Mouse (Mus musculus) forebrain, postnatal 0 days (tissue): Measurements from ENCODE around the gene N4bp3. TPM values are rescaled to one million over a fixed set of nuclear protein-coding genes. Genes with fewer than 3 reads are reported as not detected.

Experiments used
- ATAC-seq: fragments of 200-750 bp; cut with Nextera tagmentation; 2 replicates; pipeline ENCODE4 v1.8.0; 2017; ENCODE audit warnings: mild to moderate bottlenecking, moderate library complexity
- DNase-seq: peaks from one replicate; pipeline ENCODE4 v3.0.0-alpha.2; 2015
- H3K27ac ChIP-seq: fragments of 300-500 bp; sonication (generic); 2 replicates; pipeline ENCODE4 v1.5.1; 2014; ENCODE audit warnings: low read depth, mild to moderate bottlenecking, antibody characterized with exemption, low read length, moderate library complexity, mixed read lengths
- H3K27me3 ChIP-seq: fragments of 300-500 bp; sonication (generic); 2 replicates; pipeline ENCODE4 v1.6.1; 2014; ENCODE audit warnings: mild to moderate bottlenecking, low read length, mixed read lengths; ENCODE audit not compliant: insufficient read depth
- H3K36me3 ChIP-seq: fragments of 300-500 bp; sonication (generic); 2 replicates; pipeline ENCODE4 v1.6.1; 2014; ENCODE audit warnings: mild to moderate bottlenecking, moderate library complexity; ENCODE audit not compliant: insufficient read depth
- H3K4me1 ChIP-seq: fragments of 300-500 bp; sonication (generic); 2 replicates; pipeline ENCODE4 v1.6.1; 2014; ENCODE audit warnings: antibody characterized with exemption; ENCODE audit not compliant: insufficient read depth
- H3K4me2 ChIP-seq: fragments of 300-500 bp; sonication (generic); 2 replicates; pipeline ENCODE4 v1.6.1; 2014; ENCODE audit warnings: low read depth, mild to moderate bottlenecking, moderate library complexity
- H3K4me3 ChIP-seq: fragments of 300-500 bp; sonication (generic); 2 replicates; pipeline ENCODE4 v1.5.1; 2014; ENCODE audit warnings: low read depth, low read length, mixed read lengths
- H3K9ac ChIP-seq: fragments of 300-500 bp; sonication (generic); 2 replicates; pipeline ENCODE4 v1.6.1; 2014; ENCODE audit warnings: mild to moderate bottlenecking
- H3K9me3 ChIP-seq: fragments of 300-500 bp; sonication (generic); 2 replicates; pipeline ENCODE4 v1.6.1; 2016; ENCODE audit warnings: low read length
- CTCF ChIP-seq: sonication (generic); IDR thresholded peaks from 2 replicates; pipeline ENCODE4 v1.5.1; 2016; ENCODE audit warnings: antibody characterized with exemption, control low read depth, low read depth
- WGBS: fragments of 180-500 bp; shearing (Covaris S2); extraction: QIAGEN DNeasy Blood & Tissue Kit; methylation state at CpG from one replicate; pipeline ENCODE4 v1.1.7; 2014; 5-methylcytosine and 5-hydroxymethylcytosine counted together
- polyA plus RNA-seq: library from polyadenylated mRNA; unstranded; fragments of >200 nt; fragmentation: Nextera tagmentation; extraction: Ambion mirVana; gene quantifications from 2 replicates; pipeline ENCODE4 v1.2.1, GENCODE M21; 2015
- total RNA-seq: library from RNA; depleted of rRNA; stranded (reverse); fragments of >200 nt; gene quantifications from 2 replicates; pipeline ENCODE4 v1.2.3, GENCODE M21; 2014

N4bp3 gene
- total and polyA plus RNA-seq, 2 experiments from 2014 or later = 17.9 to 23.4 TPM

- H3K4me2 ChIP-seq = no peak overlapping the region
- H3K4me1 ChIP-seq = no peaks in the 10 kb centered on the region
- ATAC-seq = no peak
- DNase-seq = no peak
- no peak overlapping the region for H3K4me3 ChIP-seq
- no peak overlapping the region for H3K9ac ChIP-seq
- no peaks in the 10 kb centered on the region for H3K27me3 ChIP-seq
- WGBS = 91% methylated on average over 8 of the region's 8 CpGs
- H3K36me3 ChIP-seq = peaks cover 62% of the 10 kb centered on the region
- no peak overlapping the region for H3K27ac ChIP-seq
- no peaks in the 10 kb centered on the region for H3K9me3 ChIP-seq
- TF ChIP-seq CTCF = no peak
Measured at GRCm38 (mm10) chr11:51627907-51628306, 22.7 kb downstream of the N4bp3 start.

GRCm38 (mm10) chr11:51627425-51627824, 23.2 kb downstream of the N4bp3 start:
- peaks cover 66% of the 10 kb centered on the region for H3K36me3 ChIP-seq
- 94% methylated on average over 9 of the region's 9 CpGs for WGBS
- no peak overlapping the region for H3K4me2 ChIP-seq

GRCm38 (mm10) chr11:51625187-51625820, 25.3 kb downstream of the N4bp3 start:
- no peak overlapping the region for H3K4me3 ChIP-seq
- no peaks in the 10 kb centered on the region for H3K9me3 ChIP-seq
- TF ChIP-seq CTCF = no peak
- ATAC-seq = no peak
- no peak overlapping the region for H3K4me2 ChIP-seq
- no peak for DNase-seq
- H3K4me1 ChIP-seq = no peaks in the 10 kb centered on the region
- peaks cover 72% of the 10 kb centered on the region for H3K36me3 ChIP-seq
- WGBS = 88% methylated on average over 5 of the region's 5 CpGs
- H3K27me3 ChIP-seq = no peaks in the 10 kb centered on the region
- H3K27ac ChIP-seq = no peak overlapping the region
- no peak overlapping the region for H3K9ac ChIP-seq

More at GRCm38 (mm10) chr11:51627425-51627824, 23.2 kb downstream of the N4bp3 start:
- H3K9me3 ChIP-seq = no peaks in the 10 kb centered on the region
- H3K4me1 ChIP-seq = no peaks in the 10 kb centered on the region
- H3K4me3 ChIP-seq = no peak overlapping the region
- DNase-seq (no peak), ATAC-seq (no peak)
- no peak for TF ChIP-seq CTCF
- H3K27ac ChIP-seq = no peak overlapping the region
- H3K9ac ChIP-seq = no peak overlapping the region
- H3K27me3 ChIP-seq = no peaks in the 10 kb centered on the region

GRCm38 (mm10) chr11:51622971-51623491, 27.6 kb downstream of the N4bp3 start:
- no peak for ATAC-seq
- Histone ChIP-seq H3K9ac (no peak overlapping the region), H3K36me3 (peaks cover 59% of the 10 kb centered on the region), H3K27ac (no peak overlapping the region), H3K4me3 (no peak overlapping the region), H3K4me2 (no peak overlapping the region), H3K27me3 (no peaks in the 10 kb centered on the region), H3K9me3 (no peaks in the 10 kb centered on the region), H3K4me1 (0 out of 2 replicates have a peak, but pooled peaks cover 3% of the 10 kb centered on the region)
- DNase-seq = no peak
- 87% methylated on average over 7 of the region's 7 CpGs for WGBS
- TF ChIP-seq CTCF = no peak

GRCm38 (mm10) chr11:51621776-51622175, 28.9 kb downstream of the N4bp3 start:
- Histone ChIP-seq H3K9me3 (no peaks in the 10 kb centered on the region), H3K27ac (no peak overlapping the region), H3K4me1 (0 out of 2 replicates have a peak, but pooled peaks cover 3% of the 10 kb centered on the region), H3K4me2 (no peak overlapping the region), H3K36me3 (peaks cover 47% of the 10 kb centered on the region), H3K4me3 (no peak overlapping the region), H3K9ac (no peak overlapping the region), H3K27me3 (no peaks in the 10 kb centered on the region)
- no peak for TF ChIP-seq CTCF
- no peak for DNase-seq
- ATAC-seq = no peak
- WGBS = 96% methylated on average over 2 of the region's 2 CpGs

GRCm38 (mm10) chr11:51620084-51620483, 30.6 kb downstream of the N4bp3 start:
- H3K9me3 ChIP-seq = no peaks in the 10 kb centered on the region
- H3K4me2 ChIP-seq = peak overlapping the region; percentile 78
- TF ChIP-seq CTCF = no peak
- peak overlapping the region; percentile 72 for H3K9ac ChIP-seq
- H3K4me1 ChIP-seq = 0 out of 2 replicates have a peak, but pooled peaks cover 3% of the 10 kb centered on the region
- peaks cover 32% of the 10 kb centered on the region for H3K36me3 ChIP-seq
- H3K4me3 ChIP-seq = peak overlapping the region; percentile 95
- 3% methylated on average over 11 of the region's 11 CpGs for WGBS
- no peak for ATAC-seq
- H3K27me3 ChIP-seq = no peaks in the 10 kb centered on the region
- no peak for DNase-seq
- H3K27ac ChIP-seq = no peak overlapping the region

GRCm38 (mm10) chr11:51619409-51620060, 31.1 kb downstream of the N4bp3 start, which contains the start of gene Nhp2:
Nhp2 (plus strand) TSS chr11:51619735.
- Histone ChIP-seq H3K4me3 (peak within 1 kb of the TSS; percentile 95), H3K9me3 (no peaks in the 10 kb centered on the region), H3K9ac (peak within 1 kb of the TSS; percentile 72), H3K36me3 (peaks cover 26% of the 10 kb centered on the region), H3K4me1 (0 out of 2 replicates have a peak, but pooled peaks cover 3% of the 10 kb centered on the region), H3K4me2 (peak within 1 kb of the TSS; percentile 78), H3K27ac (no peak within 1 kb of the TSS), H3K27me3 (no peaks in the 10 kb centered on the region)
- under 1% methylated on average over 51 of the region's 51 CpGs for WGBS
- no peak for TF ChIP-seq CTCF
- ATAC-seq (peak; percentile 98), DNase-seq (peak; percentile 95)
